Mouse (Mus musculus): ENCODE results near the gene Ankrd11.

The Ankrd11 gene

DNA sequence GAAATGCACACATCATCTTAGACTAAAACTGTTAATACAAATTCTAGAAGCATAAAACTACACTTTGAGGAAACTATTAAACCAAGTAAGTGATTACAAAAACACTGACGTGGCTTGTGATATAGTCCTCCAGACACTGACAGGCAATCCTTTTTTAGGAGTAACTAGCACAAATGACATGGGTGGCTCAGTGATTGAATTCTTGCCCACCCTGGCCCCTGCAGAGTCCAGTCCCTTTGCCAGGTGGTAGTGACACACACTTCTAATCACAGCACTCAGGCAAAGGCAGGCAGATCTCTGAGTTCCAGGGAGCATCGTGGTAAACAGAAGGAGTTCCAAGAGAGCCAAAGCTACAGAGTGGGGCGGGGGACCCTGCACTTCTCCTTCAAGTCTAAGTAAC, 36.7 kb downstream of the Ankrd11 start:
- DNase-seq (ENCODE audit: low read depth), result no peak

DNA sequence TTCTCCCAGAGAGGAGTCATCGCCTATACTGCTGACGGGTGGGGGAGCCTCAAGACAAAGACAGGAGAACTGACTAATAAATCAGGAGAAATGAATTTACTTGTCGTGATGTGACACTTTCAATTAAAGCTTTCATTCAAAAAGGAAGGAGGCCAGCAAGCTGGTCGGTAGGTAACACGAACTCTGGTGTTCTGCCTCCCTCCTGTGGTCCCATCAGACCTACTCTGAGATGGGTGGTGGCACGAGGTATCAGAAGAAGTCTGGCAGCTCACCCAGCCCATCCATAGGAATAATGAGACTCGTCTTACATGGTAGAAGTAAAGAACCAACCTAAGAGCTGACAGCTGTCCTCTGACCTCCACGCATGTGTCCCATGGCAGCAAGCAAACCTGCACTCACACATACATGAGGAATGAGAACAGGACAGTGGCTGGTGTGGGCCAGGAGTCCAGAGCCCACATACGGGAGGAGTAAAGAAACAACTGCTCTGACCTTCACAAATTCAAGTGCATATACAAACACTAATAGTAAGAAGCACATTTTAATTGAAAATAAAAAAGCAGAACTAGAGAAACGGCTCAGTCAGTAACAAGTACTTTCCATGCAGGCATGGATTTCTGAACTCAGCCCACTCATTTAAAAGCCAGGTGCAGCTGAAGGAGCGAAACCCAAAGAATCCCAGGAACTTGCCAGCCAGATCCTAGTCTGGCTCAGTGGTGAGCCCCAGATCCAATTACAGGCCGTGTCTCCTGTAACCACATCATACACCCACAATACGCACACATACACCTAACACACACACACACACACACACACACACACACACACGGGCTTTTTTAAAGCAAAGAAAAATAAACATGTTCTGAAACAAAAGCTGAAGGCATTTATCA, 37.8 kb downstream of the Ankrd11 start:
- no peak for DNase-seq (ENCODE audit: low read depth)

DNA sequence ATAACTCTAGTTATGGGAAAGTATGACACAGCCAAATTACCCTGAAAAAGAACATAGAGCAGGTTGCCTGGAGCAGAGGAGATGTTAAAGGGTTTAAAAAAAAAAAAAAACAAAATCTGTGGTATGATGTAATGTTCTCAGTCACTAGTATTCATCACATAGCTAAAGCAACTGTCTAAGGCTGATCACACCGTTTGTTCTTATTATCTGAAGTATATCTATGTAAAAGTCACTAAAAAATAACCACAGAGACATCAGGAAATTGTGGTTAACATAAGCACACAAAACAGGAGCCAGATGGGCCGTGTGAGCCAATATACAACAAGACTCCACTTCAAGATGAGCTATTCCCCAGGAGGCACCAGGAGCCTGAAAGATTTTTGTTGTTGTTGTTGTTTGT, 41.8 kb downstream of the Ankrd11 start:
- no peak for DNase-seq (ENCODE audit: low read depth)

DNA sequence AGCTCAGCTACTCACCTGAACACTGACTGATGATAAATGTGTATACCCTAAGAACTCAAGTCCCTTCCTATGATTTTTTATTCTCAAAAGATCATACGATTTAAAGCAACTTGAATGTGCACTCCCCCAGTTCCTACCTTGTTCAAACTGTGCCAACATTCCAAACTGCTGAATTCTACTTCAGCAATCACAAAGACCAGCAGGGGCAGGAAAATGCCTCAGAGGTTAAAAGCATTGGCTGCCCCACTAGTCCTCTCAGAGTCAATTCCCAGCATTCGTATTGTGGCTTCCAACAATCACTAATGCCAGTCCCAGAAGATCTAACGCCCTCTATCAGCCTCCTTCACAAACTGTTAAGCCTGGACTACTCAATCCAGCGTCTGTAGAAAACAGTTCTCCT, 44.1 kb downstream of the Ankrd11 start:
- no peak for DNase-seq (ENCODE audit: low read depth)

DNA sequence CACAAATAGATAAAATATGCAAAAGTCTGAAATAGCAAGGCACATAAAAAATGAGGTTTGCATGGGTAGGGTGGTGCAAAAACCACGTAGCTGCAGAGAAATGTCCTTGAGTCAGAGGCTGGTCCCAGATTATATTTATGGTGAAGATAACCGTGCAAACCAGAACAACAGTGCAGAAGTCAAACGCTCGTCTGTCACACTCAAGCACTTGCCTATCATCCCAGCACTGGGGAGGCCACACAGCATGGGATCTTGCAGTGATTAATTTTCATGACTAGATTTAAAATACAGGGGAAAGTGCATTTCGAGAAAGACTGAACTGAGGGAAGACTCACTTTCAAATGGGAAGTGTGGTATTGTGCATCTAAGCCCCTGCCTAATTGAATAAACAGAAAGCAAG, 48.3 kb downstream of the Ankrd11 start:
- DNase-seq (ENCODE audit: low read depth), result no peak

DNA sequence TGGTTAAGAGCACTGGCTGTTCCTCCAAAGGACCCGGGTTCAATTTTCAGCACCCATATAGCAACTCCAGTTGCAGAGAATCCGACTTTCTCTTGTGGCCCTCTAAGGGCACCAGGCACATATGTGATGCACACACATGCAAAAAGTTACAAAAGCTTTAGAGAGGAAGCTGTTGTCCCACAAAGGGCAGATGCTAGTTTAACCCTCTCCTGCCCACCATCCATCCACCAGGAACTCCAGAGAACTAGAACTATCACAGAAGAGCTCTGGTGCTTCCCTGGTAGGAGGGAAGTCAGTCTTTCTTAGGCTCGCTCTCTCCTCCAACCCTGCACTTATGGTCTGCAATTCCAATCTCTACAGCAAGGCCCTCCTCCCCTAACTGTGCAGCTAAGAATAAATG, 49.0 kb downstream of the Ankrd11 start:
- no peak for DNase-seq (ENCODE audit: low read depth)

DNA sequence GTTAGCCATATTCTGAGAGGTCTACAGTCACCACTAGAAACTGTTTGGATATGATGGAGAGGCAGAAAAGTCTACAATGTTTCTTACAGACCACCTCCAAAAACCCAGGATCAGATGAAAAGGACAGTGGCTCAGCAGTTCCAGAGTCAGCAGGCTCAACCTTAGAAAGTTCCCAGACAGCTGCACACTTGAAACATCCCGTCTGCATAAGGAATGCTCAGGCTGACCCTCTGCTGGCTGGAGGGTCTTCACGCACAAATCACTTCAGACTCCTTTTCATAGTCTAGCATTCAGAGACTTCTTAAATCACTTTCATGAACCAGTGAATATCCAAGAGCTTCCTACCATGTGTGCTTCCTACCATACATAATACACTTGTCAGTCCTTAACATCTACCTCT, 49.8 kb downstream of the Ankrd11 start:
- DNase-seq (ENCODE audit: low read depth), result no peak

DNA sequence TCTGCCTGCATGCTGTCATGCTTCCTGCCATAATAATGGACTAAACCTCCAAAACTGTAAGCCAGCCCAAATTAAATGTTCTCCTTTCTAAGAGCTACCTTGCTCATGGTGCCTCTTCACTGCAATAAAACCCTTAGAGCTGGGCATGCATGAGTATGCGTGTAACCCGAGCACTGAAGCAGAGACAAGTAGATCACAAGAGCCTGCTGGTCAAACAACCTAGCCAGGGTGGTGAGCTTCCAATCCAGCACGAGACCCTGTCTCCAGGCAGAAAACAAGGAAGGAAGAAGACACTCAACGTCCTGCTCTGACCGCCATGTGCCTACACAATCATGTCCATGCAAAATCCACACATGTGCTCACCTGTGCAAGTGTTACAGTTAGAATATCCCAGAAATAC, 50.7 kb downstream of the Ankrd11 start:
- DNase-seq (ENCODE audit: low read depth), result no peak

DNA sequence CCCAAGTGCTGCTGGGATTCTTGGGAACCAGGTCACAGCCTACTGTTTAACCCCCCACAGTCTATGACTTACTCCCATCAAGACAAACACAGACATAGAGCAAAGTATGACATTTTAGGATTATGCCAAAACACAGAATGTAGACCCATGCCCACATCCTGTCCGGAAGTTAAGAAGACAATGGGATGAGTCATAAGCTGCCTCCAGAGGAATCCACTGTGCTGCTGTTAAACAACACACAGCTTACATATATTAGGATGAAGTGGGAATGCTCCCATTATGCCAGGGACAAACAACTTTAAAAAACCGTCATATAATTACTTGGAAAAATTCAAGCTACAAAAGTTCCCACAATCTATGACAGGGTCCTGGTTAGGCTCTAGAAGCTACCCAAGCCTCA, 52.1 kb downstream of the Ankrd11 start:
- no peak for DNase-seq (ENCODE audit: low read depth)

DNA sequence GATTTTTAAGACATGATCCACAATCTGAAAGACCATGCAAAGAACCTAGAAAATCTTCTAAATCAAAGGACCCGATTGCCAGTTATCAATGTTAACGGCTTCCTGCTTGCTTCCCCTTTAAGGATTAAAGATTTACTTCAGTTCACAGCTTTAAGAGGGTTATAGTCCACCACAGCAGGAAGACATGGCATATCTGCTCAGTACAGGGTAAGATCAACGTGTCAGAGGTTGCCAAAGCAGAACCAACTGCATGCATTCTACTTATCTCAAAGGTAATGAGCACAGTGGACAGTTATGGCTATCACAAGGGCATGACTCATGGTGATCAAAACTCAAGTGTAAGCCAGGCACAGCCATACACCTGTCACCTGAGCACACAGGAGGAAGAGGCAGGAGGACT, 53.1 kb downstream of the Ankrd11 start:
- no peak for DNase-seq (ENCODE audit: low read depth)

DNA sequence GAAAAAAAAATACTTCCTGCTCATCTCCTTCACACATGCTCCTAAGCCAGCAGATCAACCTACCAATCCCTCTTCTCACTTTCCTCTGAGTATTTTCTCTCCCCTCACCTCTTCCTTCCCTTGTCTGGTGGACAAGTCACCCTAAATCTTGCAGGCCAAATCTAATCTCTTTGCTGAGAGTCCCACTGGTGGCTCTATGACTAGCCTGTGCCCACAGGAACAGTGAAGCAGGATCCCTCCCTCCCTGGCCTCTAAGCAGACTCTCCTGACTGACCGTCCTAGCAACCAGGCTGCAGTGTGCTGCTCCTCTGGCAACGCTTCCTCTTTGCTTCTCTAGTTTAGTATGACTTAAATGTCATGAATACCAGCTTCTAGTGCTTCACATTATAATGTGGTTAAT, 54.8 kb downstream of the Ankrd11 start:
- DNase-seq (ENCODE audit: low read depth), result no peak

DNA sequence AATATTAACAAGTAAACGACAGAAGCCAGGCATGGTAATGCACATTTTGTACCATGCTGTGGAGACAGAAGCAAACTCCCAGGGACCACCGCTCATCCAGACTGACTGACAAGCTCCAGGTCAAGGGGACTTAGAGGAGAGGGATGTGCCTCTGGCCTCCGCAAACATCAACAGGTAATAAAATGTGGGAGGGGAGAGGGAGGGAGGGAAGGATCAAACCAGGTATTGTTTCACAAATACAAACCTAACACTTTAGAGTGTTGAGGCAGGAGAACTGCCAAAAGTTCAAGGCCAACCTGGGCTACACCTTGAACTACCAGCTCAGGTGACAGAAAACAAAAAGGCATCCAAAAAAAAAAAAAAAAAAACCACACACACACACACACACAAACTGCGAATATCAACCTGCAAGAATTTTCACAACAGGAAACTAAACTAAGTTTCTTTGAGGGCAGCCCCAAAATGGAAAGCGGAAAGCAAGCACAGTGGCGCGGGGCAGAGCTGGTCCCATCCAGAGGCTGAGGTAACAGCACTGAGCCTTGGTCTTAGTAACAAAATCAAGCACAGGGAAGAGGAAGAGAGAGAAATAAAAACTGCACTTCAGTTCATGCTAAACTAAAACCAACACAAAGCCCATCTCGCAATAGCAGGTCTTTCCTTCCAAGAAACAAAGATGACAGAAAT, 55.4 kb downstream of the Ankrd11 start:
- no peak for DNase-seq (ENCODE audit: low read depth)

DNA sequence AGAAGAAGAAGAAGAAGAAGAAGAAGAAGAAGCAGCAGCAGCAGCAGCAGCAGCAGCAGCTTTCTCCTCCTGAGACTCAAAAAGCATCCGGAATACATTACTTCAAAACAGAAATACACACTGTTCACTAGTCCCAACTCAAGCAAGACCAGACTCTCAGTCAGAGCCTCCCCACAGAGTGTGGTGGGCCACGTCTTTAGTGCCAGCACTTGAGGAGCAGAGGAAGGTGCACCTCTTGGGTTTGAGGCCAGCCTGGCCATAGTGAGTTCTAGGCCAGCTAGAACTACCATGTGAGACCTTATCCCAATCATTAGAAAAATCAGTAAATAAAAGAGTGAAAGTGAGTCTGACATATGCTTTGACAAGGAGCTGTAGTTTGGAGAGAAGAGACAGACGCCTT, 57.9 kb downstream of the Ankrd11 start:
- DNase-seq (ENCODE audit: low read depth), result no peak

DNA sequence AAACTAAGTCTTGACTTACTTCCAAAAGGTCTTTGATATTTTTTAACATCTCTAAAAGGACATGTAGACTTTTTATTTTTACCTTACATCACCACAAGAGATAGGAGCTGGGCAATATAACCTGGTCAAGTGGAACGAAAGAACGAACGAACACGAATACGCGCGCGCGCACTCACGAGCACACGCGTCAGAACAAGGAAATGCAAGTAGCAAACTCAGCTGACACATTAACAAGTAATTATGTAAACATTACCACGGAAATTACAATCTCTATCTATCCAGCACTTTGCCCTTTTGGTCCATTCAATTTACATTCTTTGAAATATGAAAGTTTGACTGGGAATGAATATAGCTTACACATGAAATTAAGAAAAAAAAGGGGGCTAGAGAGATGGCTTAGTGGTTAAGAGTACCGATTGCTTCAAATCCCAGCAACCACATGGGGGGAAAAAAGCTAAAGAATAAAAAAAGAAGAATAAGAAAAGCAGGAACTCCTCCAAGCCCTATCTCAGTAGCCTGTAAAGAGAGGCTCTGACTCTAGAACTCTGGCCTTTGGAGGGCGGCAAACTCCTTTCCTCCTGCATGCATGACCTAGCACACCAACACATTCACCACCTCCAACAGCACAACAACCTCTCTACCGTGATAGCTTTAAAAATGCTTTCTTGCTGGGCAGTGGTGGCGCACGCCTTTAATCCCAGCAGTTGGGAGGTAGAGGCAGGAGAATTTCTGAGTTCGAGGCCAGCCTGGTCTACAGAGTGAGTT, 58.7 kb downstream of the Ankrd11 start:
- DNase-seq (ENCODE audit: low read depth), result no peak

DNA sequence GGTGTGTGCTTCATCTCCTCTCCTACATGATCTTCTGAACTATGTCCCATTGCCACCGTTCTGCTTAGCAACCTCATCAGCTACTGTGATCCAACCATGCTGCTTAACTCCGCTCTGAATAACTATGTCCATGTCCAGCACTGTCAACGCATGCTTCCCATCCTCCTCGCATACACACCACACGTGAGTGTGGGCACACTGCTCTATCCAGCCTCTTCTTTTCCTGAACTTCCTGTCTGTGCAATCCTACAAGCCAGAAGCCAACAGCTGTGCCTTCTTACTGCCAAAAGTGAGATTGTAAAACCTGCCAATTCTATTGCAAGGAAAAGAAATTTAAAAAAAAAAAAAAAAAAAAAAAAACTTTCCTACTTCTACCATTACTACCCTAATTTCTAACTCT, 60.4 kb downstream of the Ankrd11 start:
- DNase-seq (ENCODE audit: low read depth), result no peak

DNA sequence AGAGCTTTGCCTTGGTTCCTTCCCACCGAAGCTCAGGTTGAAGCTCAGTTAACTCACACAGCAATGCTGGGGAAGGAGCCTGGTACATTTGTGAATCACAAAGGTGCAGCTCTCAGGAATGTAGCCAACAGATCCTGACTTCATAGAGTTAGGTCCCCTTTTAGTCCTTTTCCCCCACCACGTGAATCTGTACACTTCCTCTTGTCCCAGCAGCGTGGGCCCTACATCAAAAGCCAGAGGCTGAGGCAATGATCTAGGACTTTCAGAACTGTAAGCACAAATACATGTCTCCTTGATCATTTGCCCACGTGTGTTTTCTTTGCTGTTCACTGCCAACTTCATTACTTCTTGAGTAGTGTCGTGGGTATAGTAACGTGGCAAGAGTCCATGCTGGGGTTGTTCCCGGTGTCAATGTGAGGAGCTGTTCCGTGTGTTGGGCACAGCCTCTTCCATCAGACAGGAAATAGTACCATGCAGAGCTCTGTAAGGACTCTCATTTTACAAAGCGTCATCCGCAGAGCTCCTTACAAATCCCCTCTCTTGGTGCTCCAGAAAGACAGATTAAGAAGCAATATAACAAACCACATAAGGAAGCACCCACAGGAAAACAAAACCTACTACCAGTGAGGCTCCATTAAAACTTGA, 62.1 kb downstream of the Ankrd11 start:
- no peak for DNase-seq (ENCODE audit: low read depth)

DNA sequence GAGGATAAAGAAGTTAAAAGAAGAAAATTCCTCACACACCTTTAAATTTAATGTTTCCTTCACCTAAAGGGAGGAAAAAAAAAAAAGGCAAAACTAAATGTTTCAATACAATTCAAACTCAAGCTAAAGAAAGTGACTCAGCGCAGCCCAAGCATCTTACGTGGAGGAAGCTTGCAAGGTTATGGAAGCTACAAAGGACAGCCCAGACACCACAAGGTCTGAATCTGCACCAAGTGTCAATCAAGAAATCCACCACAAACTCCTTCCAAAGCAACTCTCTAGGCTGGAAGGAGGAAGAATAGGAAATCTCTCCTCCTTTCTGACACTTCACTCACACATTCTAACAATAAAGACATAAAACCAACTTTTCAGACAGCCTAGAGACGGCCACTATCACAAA, 62.7 kb downstream of the Ankrd11 start:
- DNase-seq (ENCODE audit: low read depth), result no peak

DNA sequence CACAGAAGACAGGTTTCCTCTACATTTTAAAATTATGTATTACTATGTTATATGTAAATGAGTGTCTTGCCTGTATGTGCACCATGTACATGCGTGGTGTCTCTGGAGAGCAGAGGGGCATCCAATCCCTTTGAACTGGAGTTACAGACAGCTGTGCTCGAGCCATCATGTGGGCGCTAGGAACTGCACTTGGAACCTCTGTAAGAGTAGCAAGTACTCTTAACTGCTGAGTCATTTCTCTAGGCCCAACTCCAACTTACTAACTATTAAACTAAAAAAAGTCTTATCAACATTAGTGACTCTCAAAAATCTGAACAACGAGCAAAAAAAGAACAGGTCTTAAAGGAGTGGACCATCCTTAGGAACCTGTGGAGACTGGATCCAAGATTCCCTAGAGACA, 66.0 kb downstream of the Ankrd11 start:
- DNase-seq (ENCODE audit: low read depth), result no peak

DNA sequence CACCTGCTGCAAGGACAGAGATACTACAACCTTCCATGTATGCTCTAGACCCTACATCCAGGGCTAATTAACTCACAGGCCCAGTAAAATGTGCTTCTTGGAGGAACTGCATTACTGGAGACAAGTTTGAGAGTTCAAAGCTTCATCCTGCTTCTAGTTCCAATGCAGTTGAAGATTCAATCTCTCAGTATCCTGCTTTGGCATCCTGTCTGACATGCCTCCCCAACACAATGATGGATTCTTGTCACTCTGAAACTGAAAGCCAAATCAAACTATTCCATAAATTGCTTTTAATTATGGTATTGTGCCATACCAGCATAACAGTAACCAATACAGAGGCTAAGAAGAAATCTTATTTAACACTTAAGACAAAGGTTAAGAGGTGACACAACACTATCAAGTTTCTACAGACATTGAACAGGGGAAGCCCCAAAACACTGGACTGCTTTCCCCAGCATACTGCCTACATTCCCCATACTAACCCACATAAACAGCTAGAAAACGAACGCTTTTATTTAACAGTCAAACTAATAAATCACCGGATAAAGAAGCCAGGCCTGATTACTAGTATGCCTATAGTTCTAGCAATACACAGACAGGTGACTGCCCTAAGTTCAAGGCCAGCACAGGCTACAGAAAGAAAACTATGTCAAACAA, 72.0 kb downstream of the Ankrd11 start:
- DNase-seq (ENCODE audit: low read depth), result no peak

DNA sequence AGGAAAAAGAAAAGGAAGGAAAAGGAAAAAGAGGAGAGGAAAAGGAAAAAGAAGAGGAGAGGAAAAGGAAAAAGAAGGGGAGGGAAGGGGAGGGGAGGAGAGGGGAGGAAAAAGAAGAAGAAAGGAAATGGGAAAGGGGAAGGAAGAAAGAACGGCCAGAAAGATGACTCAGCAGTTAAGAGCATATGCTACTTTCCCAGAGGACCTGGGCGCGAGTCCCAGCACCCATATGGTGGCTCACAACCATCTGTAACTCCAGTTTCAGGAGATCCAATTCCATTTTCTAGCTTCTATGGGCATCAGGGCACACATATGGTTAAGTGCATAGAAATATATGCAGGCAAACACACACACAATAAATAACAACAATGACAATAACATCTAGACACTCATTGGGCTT, 73.9 kb downstream of the Ankrd11 start:
- DNase-seq (ENCODE audit: low read depth), result no peak

DNA sequence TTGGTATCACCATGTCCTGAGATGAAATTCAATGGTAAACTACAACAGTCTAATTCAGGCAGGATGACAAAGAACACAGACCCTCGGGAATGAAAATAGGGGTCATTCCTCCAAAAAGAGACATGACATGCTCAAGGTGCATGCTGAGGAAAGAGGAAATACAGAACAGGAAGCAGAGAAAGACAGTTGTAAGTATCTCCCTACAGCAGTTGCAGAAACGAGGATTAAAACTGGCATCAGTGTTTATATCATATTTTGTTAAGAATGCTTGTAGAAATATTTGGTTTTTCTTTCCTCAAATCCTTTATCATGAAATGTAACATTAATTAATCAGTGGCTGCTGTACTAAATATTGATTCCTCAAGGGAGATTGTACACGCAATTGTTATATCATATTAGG, 75.4 kb downstream of the Ankrd11 start:
- no peak for DNase-seq (ENCODE audit: low read depth)

DNA sequence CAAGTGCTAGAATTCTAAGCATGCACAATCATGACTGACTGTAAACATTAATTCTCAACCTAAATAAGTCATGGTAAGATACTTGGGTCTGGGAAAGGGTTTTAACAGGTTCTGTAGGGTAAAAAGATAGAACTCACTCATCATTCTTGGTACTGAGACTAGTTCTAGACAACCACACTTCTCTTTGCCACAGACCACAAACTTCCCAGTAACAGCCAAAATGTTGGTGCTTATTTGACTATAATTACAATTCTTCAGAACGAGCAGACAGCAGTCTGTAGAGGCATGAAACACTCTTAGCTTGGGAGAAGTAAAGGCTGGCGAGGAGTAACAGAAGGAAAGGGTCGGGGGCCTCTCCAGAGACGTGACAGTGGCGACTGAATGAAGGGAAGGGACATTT, 80.0 kb downstream of the Ankrd11 start:
- no peak for DNase-seq (ENCODE audit: low read depth)
